Mouse (Mus musculus) MEL-GATA-1-ER (cell line): Measurements from ENCODE around the gene Gps2.
A peak's percentile ranks its signal among the peaks of the same experiment; 100 is the strongest.
"Not testable (repeated sequence)": the region's sequence is repeated elsewhere in the genome, so short reads cannot be mapped to it uniquely, and the experiment has no call there.

Source experiments
- DNase-seq: peaks from one replicate; pipeline ENCODE4 v3.0.0-alpha.2; 2012; ENCODE audit warnings: low read depth; ENCODE audit errors: extremely low read depth

Gps2 gene

DNA sequence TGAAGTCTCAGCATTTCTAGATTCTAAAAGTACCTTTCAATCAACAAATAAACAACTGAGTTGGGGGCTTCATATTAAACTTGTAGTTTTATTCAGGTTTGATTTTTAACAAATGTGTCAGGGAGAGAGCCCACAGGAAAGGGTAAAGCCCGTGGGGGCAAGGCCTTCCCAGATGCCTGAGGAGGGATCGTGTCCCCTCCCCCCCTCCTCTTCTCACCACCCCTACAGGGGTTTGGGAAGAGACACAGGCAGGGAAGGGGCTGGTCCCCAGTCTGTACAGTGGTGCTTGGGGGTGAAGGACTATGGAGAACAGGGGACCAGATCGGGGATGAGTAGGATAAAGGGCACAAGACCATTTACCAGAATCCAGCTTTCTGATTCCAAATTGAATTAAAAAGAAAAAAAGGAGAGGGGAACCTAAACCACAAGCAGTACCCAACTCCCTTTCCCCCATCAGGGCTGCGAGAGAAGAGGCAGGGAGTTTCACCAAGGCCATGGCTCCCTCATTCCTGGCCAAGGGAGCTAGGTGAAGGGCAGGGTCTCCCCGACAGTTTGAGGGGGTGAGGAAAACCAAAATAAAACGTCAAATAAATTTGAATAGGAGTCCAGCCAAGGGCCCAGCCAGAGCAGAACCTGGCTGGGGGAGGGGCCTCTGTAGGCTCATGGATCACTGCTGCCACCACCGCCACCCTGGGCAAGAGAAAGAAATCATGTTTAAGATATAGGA, 3.1 kb downstream of the Gps2 start:
- DNase-seq = not testable (repeated sequence)

GRCm38 (mm10) chr11:69917379-69917948, 3.8 kb downstream of the Gps2 start:
- no peak for DNase-seq

DNA sequence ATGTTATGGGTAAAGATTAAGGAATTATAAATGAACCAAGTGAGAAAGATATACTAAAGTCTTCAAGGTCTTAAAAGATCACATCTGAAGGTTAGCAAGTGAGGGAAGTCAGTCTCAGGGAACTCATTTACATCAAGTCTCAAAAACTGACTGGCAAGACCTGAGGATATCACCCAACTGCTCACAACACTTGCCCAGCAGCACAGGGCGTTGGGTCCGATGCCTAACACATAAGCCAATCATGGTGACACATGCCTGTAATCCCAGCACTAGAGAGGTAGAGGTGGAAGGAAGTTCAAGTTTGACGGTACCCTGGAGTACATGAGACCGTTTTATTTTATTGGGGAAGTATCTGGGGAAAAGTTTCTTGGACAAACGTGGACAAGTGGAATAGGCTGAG, 4.4 kb downstream of the Gps2 start:
- no peak for DNase-seq

GRCm38 (mm10) chr11:69919053-69919452, 5.4 kb downstream of the Gps2 start:
- DNase-seq = no peak

- peak; percentile 87 for DNase-seq
Observed at GRCm38 (mm10) chr11:69919661-69920265, 6.1 kb downstream of the Gps2 start.

GRCm38 (mm10) chr11:69920266-69921031, 6.8 kb downstream of the Gps2 start:
- no peak for DNase-seq

DNA sequence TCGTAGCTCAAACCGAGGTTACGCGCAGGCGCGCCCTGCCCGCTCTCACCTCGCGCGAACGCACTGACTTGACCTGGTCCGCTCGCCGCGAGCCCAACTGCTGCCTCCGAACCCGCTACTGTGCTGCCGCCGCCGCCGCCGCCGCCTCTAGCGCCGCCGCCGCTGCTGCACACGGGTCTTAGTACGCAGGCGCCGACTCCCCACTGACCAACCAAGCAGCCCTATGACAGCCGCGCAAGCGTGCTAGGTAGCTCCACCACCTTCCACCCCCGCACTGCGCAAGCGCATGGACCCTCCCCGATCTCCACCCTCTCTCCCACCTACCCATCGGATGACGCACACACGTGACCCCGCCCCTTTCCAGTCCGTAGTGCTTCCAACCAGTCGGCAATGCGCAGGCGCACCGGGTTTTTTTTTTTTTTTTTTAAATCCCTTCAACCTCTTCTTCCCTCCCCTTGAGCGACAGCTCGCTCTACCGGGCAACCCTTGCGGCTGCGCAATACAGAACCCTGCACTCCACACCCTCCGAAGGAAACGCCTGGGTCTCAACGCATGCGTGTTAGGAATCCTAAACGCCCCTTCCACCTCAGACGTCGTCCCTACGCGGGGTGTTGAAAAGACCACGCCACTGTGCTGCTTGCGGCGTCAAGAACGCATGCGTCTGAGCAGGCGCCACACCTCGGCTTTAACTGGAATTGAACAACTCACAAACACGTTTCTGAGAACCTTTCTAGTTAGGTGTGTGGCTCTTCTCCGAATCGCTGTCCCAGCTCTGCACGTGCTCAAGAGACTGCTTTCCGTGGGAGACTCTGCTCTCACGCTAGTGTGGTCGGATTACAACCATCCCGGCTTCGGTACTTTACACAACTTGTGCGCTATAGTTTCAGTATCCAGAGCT, 7.7 kb downstream of the Gps2 start, which contains the start of gene Eif5a:
TSS of gene Eif5a (minus strand) at position 845 of the 898 bp plus-strand sequence.
- peak; percentile 99 for DNase-seq

DNA sequence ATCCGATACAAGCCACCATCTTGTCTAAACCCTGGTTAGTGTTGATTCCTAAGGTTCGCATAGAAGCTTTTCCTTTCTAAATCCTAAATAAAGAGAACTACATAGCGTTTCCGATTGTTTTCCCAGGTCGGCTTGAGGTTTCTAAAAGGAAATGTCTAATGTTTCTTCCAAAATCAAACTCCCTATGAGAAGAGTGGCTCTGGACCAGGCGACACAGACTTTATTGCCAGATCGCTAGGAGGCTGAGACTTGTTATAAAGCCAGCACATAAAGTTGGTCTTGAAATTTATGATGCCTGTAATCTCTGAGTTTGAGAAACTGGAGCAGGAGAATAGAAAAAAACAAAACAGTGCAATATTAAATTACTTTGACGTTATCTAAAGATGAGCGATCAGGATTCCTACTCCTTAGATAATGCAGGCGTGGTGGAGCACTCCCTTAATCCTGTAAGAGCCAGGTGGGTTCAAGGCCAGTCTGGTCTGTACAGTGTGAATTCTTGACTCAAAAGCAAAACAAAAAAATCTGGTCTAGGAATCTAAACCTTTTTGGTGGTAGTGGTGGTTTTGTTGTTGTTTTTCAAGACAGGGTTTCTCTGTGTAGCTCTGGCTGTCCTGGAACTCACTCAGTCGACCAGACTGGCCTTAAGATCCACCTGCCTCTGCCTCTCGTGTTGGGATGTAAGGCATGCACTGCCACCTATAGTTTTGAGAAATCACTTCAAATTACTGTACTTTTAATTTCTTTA, 8.5 kb downstream of the Gps2 start:
- DNase-seq = no peak

DNA sequence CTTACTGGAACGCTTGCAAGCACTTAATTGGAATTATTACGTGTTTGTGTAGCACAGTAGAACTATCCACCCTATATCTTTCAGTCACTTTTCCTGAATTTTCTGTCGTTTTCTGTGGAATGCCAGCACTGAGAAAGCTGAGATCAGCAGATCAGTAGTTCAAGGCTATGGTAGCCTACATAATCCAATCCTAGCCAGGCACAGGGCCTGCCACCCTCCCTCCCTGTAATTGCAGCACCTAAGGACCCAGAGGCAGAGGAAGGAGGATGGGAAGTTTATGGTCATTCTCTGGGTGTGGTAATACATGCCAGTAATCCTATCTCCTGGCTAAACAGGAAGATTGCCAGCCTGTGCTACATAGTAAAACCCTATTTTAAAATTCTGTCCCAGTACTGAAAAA, 9.1 kb downstream of the Gps2 start:
- DNase-seq = no peak

DNA sequence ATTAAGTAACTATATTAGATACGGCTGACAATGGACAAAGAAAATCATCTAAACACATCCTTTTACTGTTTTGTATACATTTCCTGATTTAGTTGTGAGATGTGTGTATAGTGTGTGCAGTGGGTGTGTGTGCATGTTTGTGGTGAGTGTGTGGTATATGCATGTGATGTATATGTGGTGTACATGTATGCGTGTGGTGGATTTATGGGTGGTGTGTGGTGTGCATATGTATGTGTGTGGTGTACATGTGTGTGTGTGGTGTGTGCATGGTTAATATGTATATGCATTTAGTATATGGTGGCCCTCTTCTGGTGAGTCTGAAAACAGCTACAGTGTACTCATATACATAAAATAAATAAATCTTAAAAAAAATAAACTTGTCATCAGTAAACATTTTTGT, 13.8 kb downstream of the Gps2 start:
- DNase-seq = no peak

- no peak for DNase-seq
Observed at GRCm38 (mm10) chr11:69929712-69930111, 16.0 kb downstream of the Gps2 start.

DNA sequence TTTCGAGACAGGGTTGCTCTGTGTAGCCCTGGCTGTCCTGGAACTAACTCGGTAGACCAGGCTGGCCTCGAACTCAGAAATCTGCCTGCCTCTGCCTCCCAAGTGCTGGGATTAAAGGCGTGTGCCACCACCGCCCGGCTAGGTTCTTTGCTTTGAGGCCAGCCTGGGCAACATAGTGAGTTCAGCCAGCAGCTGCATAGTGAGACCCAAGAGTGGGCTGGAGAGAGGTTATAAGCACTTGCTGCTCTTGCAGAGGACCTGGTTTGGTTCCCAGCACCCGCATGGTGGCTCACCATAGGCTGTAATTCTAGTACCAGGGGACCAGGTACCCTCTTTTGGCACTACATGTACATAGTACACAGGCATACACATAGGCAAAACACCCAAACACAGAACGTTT, 16.5 kb downstream of the Gps2 start:
- DNase-seq = not testable (repeated sequence)

GRCm38 (mm10) chr11:69930967-69931537, 17.4 kb downstream of the Gps2 start:
- peak; percentile 98 for DNase-seq

DNA sequence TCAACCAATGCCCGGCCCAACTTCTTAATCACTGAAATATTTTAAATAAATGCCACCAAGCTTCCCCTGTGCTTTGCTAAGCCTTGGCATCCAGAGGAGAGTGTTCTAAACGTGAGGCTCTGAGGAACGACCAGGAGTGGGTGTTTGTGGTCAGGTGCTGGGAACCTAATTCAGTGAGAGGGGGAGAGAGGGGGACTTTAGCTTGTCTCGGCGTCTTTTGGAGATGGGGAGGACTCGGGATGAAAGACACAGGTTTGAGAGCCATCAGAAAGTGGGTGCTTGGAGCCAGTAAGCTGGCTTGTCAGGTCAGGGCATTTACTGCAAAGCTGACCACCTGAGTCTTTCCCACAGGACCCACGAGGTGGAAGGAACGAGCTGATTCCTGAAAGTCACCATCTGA, 18.1 kb downstream of the Gps2 start:
- no peak for DNase-seq

- no peak for DNase-seq
Observed at GRCm38 (mm10) chr11:69932254-69932653, 18.6 kb downstream of the Gps2 start.

DNA sequence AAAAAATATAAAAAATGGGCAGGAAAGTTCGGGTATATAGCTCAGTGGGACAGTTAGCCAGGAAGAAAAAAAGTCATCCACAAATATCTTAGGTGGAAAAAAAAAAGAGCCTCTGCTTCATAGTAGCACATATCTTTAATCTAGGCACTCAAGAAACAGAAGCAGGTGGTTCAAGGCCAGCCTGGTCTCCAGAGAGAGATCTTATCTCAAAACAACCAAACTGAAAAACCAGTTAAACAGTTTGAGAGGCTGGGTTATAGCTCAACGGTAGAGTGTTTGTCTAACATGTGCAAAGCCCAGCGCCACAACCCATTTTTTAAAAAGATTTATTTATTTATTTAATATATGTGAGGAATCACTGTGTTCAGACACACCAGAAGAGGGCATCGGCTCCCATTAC, 19.4 kb downstream of the Gps2 start:
- no peak for DNase-seq

- peak; percentile 74 for DNase-seq
Observed at GRCm38 (mm10) chr11:69934169-69934568, 20.5 kb downstream of the Gps2 start.

DNA sequence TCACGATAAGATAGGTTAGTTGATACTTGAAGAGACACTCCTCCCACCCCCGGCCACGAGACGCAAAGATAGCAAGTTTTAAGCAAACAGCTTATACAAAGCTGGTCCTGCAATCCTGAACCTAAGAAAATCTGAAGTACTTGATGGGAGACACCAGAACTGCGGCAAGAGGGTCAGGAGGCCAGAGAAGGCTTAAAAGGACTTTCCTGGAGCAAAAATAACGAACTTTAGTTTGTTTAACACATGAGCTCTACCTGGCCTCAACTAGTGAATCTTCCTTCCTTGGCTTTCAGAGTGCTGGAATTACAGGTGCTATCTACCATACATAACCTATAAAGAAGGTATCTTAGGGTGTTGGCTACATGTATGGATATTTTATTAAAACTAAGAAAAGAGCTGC, 21.0 kb downstream of the Gps2 start:
- no peak for DNase-seq

DNA sequence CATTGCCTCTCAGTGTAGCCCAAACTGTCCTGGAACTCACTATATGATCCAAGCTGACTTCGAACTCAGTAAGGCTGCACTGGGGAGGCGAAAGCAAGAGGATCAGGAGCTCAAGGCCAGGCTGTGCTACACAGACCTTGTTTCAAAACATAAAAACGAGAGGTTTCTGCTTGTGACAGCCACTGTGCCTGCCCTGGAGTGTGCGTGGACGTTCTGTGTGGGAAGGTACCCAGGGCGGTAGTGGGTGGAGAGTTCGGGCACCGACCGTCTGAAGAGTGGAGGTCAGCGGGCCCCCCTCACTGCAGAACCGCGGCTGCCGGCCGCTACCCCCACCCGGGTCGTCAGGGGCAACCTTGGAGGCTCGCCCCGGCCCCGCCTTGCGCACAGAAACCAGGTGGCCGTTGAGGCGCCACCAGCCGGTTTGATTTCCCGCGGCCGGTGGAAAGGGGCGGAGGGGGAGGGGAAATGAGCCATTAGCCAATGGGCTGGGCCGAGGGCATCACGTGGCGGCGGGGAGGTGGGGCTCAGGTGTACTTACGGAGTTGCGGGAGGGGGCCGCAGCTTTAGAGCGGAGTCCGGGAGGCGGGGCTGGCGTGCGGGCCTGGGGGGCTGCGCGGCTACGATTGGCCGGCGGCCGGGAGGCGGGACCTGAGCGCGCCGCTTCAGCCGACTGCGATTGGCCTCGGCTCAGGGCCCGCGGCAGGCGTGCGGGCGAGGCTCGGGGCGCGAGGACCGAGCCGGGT, 21.6 kb downstream of the Gps2 start, which contains the start of gene Ybx2:
TSS of gene Ybx2 (plus strand) at position 660 of the 743 bp plus-strand sequence.
- DNase-seq = no peak
